Mouse (Mus musculus) midbrain, embryonic 14.5 days (tissue): ENCODE data around the gene Pla2g12b. TPM values are rescaled to one million over a fixed set of nuclear protein-coding genes. Genes with fewer than 3 reads are reported as not detected.

Source experiments
- ATAC-seq: fragments of 200-750 bp; cut with Nextera tagmentation; 2 replicates; pipeline ENCODE4 v1.8.0; 2017; ENCODE audit warnings: moderate number of reproducible peaks, moderate library complexity; ENCODE audit not compliant: low FRiP score, low TSS enrichment
- DNase-seq: peaks from one replicate; pipeline ENCODE4 v3.0.0-alpha.2; 2015
- H3K27ac ChIP-seq: fragments of 300-500 bp; sonication (generic); replicated peaks from 2 replicates; pipeline ENCODE4 v1.5.1; 2014; ENCODE audit warnings: mild to moderate bottlenecking, low read depth, low read length, moderate library complexity
- H3K27me3 ChIP-seq: fragments of 300-500 bp; sonication (generic); 2 replicates; pipeline ENCODE4 v1.6.1; 2014; ENCODE audit warnings: low read length, control low read depth, mixed read lengths; ENCODE audit not compliant: control insufficient read depth, insufficient read depth
- H3K36me3 ChIP-seq: fragments of 300-500 bp; sonication (generic); 2 replicates; pipeline ENCODE4 v1.6.1; 2014; ENCODE audit warnings: low read length, control low read depth; ENCODE audit not compliant: control insufficient read depth, insufficient read depth
- H3K4me1 ChIP-seq: fragments of 300-500 bp; sonication (generic); 2 replicates; pipeline ENCODE4 v1.6.1; 2014; ENCODE audit warnings: mild to moderate bottlenecking, antibody characterized with exemption, low read length, control low read depth; ENCODE audit not compliant: control insufficient read depth, insufficient read depth
- H3K4me2 ChIP-seq: fragments of 300-500 bp; sonication (generic); 2 replicates; pipeline ENCODE4 v1.6.1; 2014; ENCODE audit warnings: mild to moderate bottlenecking, low read length, moderate library complexity
- H3K4me3 ChIP-seq: fragments of 300-500 bp; sonication (generic); replicated peaks from 2 replicates; pipeline ENCODE4 v1.5.1; 2014; ENCODE audit warnings: low read depth, low read length
- H3K9ac ChIP-seq: fragments of 300-500 bp; sonication (generic); replicated peaks from 2 replicates; pipeline ENCODE4 v1.6.1; 2014; ENCODE audit warnings: mild to moderate bottlenecking, low read length, moderate library complexity
- H3K9me3 ChIP-seq: fragments of 300-500 bp; sonication (generic); 2 replicates; pipeline ENCODE4 v1.6.1; 2016; ENCODE audit warnings: low read length, control low read depth, mixed read lengths; ENCODE audit not compliant: control insufficient read depth
- WGBS: fragments of 180-500 bp; shearing (Covaris S2); extraction: QIAGEN DNeasy Blood & Tissue Kit; methylation state at CpG from one replicate; pipeline ENCODE4 v1.1.7; 2014; 5-methylcytosine and 5-hydroxymethylcytosine counted together
- polyA plus RNA-seq: library from polyadenylated mRNA; unstranded; fragments of >200 nt; fragmentation: Nextera tagmentation; extraction: Ambion mirVana; gene quantifications from 2 replicates; pipeline ENCODE4 v1.2.1, GENCODE M21; 2014

The Pla2g12b gene
- polyA plus RNA-seq, 1 experiment from 2014 or later = not detected

GRCm38 (mm10) chr10:59424453-59424852, 21.0 kb downstream of the Pla2g12b start:
- 92% methylated on average over 3 of the region's 3 CpGs for WGBS
- ATAC-seq (no peak), DNase-seq (no peak)
- no peak overlapping the region for H3K4me3 ChIP-seq
- H3K9me3 ChIP-seq = no peaks in the 10 kb centered on the region
- no peaks in the 10 kb centered on the region for H3K27me3 ChIP-seq
- H3K27ac ChIP-seq = no peak overlapping the region
- no peak overlapping the region for H3K4me2 ChIP-seq
- no peak overlapping the region for H3K9ac ChIP-seq
- no peaks in the 10 kb centered on the region for H3K36me3 ChIP-seq
- no peaks in the 10 kb centered on the region for H3K4me1 ChIP-seq

DNA sequence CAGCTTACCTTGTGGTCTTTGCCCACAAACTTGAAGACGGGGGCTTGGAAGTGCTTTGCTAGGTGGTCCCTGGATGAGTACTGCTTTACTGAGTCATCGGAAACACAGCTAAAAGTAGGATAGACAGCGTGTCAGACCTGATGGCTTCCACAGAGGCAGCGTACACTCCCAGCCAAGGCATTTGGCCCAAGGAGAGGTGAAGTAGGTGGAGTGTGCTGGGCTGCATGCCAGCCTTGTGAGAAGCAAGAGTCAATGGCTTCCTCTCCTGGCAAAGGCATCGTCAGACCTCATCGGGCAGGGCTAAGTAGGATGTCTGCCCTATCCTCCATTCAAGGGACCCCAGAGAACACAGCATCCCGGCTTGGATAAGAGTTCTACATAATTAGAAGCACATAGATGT, 21.9 kb downstream of the Pla2g12b start:
- Histone ChIP-seq H3K27ac (no peak overlapping the region), H3K36me3 (no peaks in the 10 kb centered on the region), H3K27me3 (no peaks in the 10 kb centered on the region), H3K4me1 (no peaks in the 10 kb centered on the region), H3K4me3 (no peak overlapping the region), H3K9me3 (no peaks in the 10 kb centered on the region), H3K9ac (no peak overlapping the region), H3K4me2 (no peak overlapping the region)
- no peak for DNase-seq
- no peak for ATAC-seq
- WGBS = 89% methylated on average over 7 of the region's 7 CpGs

- Histone ChIP-seq H3K27me3 (no peaks in the 10 kb centered on the region), H3K4me1 (no peaks in the 10 kb centered on the region), H3K27ac (no peak overlapping the region), H3K4me3 (no peak overlapping the region), H3K4me2 (no peak overlapping the region), H3K9me3 (no peaks in the 10 kb centered on the region), H3K36me3 (no peaks in the 10 kb centered on the region), H3K9ac (no peak overlapping the region)
- DNase-seq (no peak), ATAC-seq (no peak)
- 86% methylated on average over 4 of the region's 4 CpGs for WGBS
These were observed 22.9 kb downstream of the Pla2g12b start for GRCm38 (mm10) chr10:59426371-59426770.

DNA sequence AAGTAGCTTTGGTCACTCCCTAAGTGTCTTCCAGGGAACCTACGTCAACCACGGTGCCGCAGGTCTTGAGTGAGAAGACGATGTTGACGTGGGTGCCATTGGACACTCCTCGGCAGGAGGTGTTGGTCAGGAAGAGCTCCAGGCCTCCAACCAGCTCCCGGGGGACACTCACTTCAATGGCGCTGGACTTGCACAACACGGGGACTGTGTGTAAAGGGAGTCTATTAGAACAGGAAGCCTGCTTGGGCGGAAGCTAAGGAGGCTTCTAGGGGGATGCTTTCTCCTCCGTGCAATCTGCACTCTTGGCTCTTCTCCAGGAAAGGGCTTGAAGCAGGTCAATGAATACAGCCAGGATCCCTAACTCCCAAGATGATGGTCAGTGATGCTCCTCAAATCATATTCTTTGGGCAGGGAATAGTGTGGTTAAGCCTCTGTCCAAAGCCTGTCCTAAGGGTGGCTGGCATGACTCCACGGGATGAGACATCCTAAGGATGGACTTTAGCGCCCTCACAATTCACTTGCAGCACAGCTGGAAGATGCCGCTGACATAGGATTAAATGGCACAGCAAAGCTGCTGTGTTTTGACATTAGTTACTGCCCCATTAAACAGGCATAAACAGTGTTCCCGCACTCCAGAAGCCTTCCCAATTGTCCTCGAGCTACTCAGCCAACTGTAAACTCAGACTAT, 26.1 kb downstream of the Pla2g12b start:
- Histone ChIP-seq H3K4me3 (no peak overlapping the region), H3K27ac (no peak overlapping the region), H3K4me2 (no peak overlapping the region), H3K36me3 (no peaks in the 10 kb centered on the region), H3K9me3 (no peaks in the 10 kb centered on the region), H3K27me3 (no peaks in the 10 kb centered on the region), H3K4me1 (no peaks in the 10 kb centered on the region), H3K9ac (no peak overlapping the region)
- no peak for DNase-seq
- 92% methylated on average over 16 of the region's 16 CpGs for WGBS
- ATAC-seq = no peak

DNA sequence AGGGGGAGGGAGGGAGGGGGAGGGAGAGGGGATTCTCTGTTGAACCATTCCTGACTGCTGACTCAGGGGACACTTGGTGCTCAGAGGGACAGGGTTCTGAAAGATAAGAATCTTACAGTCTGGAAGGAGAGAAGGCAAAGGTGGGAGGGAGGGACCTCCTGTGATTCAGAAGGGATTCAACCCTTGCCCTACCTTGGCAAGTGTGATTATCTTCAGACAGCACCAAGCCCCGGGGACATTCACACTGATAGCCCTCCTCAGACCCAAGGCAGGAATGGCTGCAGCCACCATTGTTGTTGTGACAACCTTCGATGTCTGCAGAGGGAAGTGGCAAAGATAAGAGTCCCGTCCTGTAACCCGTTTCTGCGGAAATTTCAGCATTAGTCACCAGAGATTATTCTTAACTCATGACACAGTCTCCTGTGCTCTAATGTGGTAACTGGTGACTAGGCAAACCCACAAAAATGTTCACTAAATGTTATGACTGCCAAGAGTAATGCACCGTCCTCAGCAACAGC, 27.3 kb downstream of the Pla2g12b start:
- Histone ChIP-seq H3K4me3 (no peak overlapping the region), H3K4me1 (no peaks in the 10 kb centered on the region), H3K36me3 (no peaks in the 10 kb centered on the region), H3K9me3 (no peaks in the 10 kb centered on the region), H3K27ac (no peak overlapping the region), H3K27me3 (no peaks in the 10 kb centered on the region), H3K4me2 (no peak overlapping the region), H3K9ac (no peak overlapping the region)
- DNase-seq (no peak), ATAC-seq (no peak)
- WGBS = 78% methylated on average over 6 of the region's 6 CpGs

- Histone ChIP-seq H3K9ac (no peak overlapping the region), H3K27me3 (no peaks in the 10 kb centered on the region), H3K4me2 (no peak overlapping the region), H3K27ac (no peak overlapping the region), H3K9me3 (no peaks in the 10 kb centered on the region), H3K4me3 (no peak overlapping the region), H3K36me3 (no peaks in the 10 kb centered on the region), H3K4me1 (no peaks in the 10 kb centered on the region)
- no peak for ATAC-seq
- no peak for DNase-seq
- WGBS = 94% methylated on average over 18 of the region's 18 CpGs
These were observed 32.3 kb downstream of the Pla2g12b start for GRCm38 (mm10) chr10:59435746-59436145.

- Histone ChIP-seq H3K9me3 (no peaks in the 10 kb centered on the region), H3K4me3 (no peak overlapping the region), H3K27ac (no peak overlapping the region), H3K4me2 (no peak overlapping the region), H3K9ac (no peak overlapping the region), H3K27me3 (no peaks in the 10 kb centered on the region), H3K4me1 (no peaks in the 10 kb centered on the region), H3K36me3 (no peaks in the 10 kb centered on the region)
- ATAC-seq (no peak), DNase-seq (no peak)
- 94% methylated on average over 12 of the region's 12 CpGs for WGBS
These were observed 35.2 kb downstream of the Pla2g12b start for GRCm38 (mm10) chr10:59438651-59439050.

GRCm38 (mm10) chr10:59439508-59439931, 36.1 kb downstream of the Pla2g12b start:
- H3K27me3 ChIP-seq = no peaks in the 10 kb centered on the region
- ATAC-seq = no peak
- WGBS = 80% methylated on average over 5 of the region's 5 CpGs

DNA sequence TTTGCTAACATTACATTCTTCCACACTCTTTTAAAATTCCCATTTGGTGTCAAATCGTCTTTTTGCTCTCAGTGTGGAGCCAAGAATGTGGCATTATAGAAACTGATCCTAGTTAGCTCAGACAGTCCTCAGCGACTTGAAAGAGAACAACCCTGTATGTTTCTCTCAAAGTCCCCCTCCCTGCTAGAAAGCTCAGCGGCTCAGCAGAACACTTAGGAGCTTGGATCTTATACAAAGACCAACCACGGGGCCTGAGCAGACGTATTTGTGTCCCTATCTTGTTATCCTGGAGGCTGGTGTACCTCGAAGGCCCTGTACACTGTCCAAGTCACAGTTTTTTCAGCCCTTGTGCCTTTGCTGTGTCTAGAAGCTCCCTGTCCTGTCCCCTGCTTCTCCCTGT, 36.7 kb downstream of the Pla2g12b start:
- Histone ChIP-seq H3K36me3 (no peaks in the 10 kb centered on the region), H3K27ac (no peak overlapping the region), H3K9me3 (no peaks in the 10 kb centered on the region), H3K4me2 (no peak overlapping the region), H3K27me3 (no peaks in the 10 kb centered on the region), H3K4me3 (no peak overlapping the region), H3K4me1 (no peaks in the 10 kb centered on the region), H3K9ac (no peak overlapping the region)
- ATAC-seq = no peak
- DNase-seq = no peak
- 52% methylated on average over 6 of the region's 6 CpGs for WGBS

More at GRCm38 (mm10) chr10:59439508-59439931, 36.1 kb downstream of the Pla2g12b start:
- H3K9me3 ChIP-seq = no peaks in the 10 kb centered on the region
- no peak overlapping the region for H3K9ac ChIP-seq
- no peaks in the 10 kb centered on the region for H3K36me3 ChIP-seq
- no peak overlapping the region for H3K4me2 ChIP-seq
- H3K4me3 ChIP-seq = no peak overlapping the region
- H3K27ac ChIP-seq = no peak overlapping the region
- DNase-seq = no peak
- no peaks in the 10 kb centered on the region for H3K4me1 ChIP-seq
